In the genomic region with DNA sequence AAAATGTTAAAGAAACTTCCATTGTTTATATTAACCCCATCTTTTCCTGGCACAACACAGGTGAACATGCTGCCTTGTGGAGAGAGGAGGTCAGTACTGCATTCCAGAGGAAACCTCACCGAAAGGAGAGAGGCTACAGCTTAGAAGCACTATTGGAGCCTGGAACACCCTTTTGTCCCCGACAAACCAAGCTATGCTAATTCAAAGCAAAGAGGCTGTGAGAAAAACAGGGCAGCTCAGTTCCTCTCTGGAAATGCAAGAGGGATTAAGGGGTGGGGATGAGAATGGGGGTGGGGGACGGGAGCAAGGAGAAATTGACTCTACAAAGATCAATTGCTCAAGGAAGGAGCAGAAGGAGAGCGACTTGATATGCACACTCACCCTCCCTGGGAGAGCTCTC, we compare ENCODE assay signal across 22 mouse cellular contexts.
DNase-seq lines count a peak whose midpoint lies in the region; ATAC-seq and TF ChIP-seq lines count a peak whose summit lies in the region.
"Had no signal": no experiment of that assay in that cellular context is flagged by ENCODE, and none has a peak within 500 bp of the region (broad histone marks: within the 10 kb centered on the region; RNA-seq: fewer than 3 reads in every experiment).

No protein-coding gene starts in this region.

- DNase-seq in forebrain, embryonic 10.5 days (ENCODE audit: extremely low spot score, low spot score): no peak
- DNase-seq in midbrain, embryonic 11.5 days (ENCODE audit: low spot score, missing footprints): no peak
- DNase-seq in brain, embryonic 14.5 days (ENCODE audit: low read depth): peak; percentile 55
- no peak for DNase-seq in B cell, adult 2 months
- DNase-seq: adrenal gland, adult 2 months; adrenal gland, postnatal 10 days; adrenal gland, postnatal 25 days; cerebellum, adult 11-12 months; cerebellum, adult 2 months; cerebellum, adult 9-10 months; cerebellum, postnatal 25 days; embryo, embryonic 11 days; gastrocnemius, adult 2 months had no signal

- H3K4me3 ChIP-seq in forebrain, embryonic 10.5 days: no peak overlapping the region
- H3K4me3 ChIP-seq in forebrain, embryonic 16.5 days (replicated peaks; ENCODE audit: low read length): no peak overlapping the region
- no peak overlapping the region for H3K4me3 ChIP-seq in forebrain, embryonic 12.5 days (replicated peaks)
- H3K4me3 ChIP-seq in forebrain, embryonic 13.5 days: no peak overlapping the region
- no peak overlapping the region for H3K4me3 ChIP-seq in midbrain, embryonic 11.5 days (ENCODE audit: low read depth, low read length)
- H3K4me3 ChIP-seq in midbrain, embryonic 16.5 days (ENCODE audit: low read depth, low read length): no peak overlapping the region
- H3K4me3 ChIP-seq: embryonic facial prominence, embryonic 13.5 days; embryonic facial prominence, embryonic 15.5 days; erythroblast, embryonic 14.5 days; gastrocnemius, adult 2 months had no signal

- no peak overlapping the region for H3K9ac ChIP-seq in forebrain, embryonic 16.5 days (replicated peaks; ENCODE audit: low read depth, low read length)
- H3K9ac ChIP-seq in forebrain, embryonic 12.5 days: no peak overlapping the region
- no peak overlapping the region for H3K9ac ChIP-seq in forebrain, embryonic 13.5 days
- H3K9ac ChIP-seq in midbrain, embryonic 11.5 days (ENCODE audit: low read length): no peak overlapping the region
- H3K9ac ChIP-seq in midbrain, embryonic 16.5 days (ENCODE audit: low read depth, low read length): no peak overlapping the region
- H3K9ac ChIP-seq: embryonic facial prominence, embryonic 13.5 days; embryonic facial prominence, embryonic 15.5 days had no signal

- TF ChIP-seq POLR2A in brain, embryonic 14.5 days (IDR thresholded peaks at IDR 0.05; ENCODE audit: borderline replicate concordance, extremely low read depth, insufficient read depth, insufficient read length, poor library complexity, severe bottlenecking): no peak

- no peak for ATAC-seq in forebrain, embryonic 16.5 days
- ATAC-seq in forebrain, embryonic 12.5 days (ENCODE audit: low FRiP score): 0 out of 2 replicates have a peak, but pooled peaks have one; percentile 30
- ATAC-seq in forebrain, embryonic 13.5 days: no peak
- ATAC-seq in midbrain, embryonic 11.5 days (ENCODE audit: low FRiP score): peak; percentile 24; the same call in 1 of the 2 replicates
- ATAC-seq in midbrain, embryonic 16.5 days: no peak
- ATAC-seq: Patski had no signal

- no peaks in the 10 kb centered on the region for H3K9me3 ChIP-seq in forebrain, embryonic 10.5 days
- no peaks in the 10 kb centered on the region for H3K9me3 ChIP-seq in forebrain, embryonic 16.5 days (ENCODE audit: control insufficient read depth, low read length)
- H3K9me3 ChIP-seq in forebrain, embryonic 12.5 days: no peaks in the 10 kb centered on the region
- no peaks in the 10 kb centered on the region for H3K9me3 ChIP-seq in forebrain, embryonic 13.5 days (replicated peaks)
- H3K9me3 ChIP-seq in midbrain, embryonic 11.5 days (ENCODE audit: control insufficient read depth, low read length): no peaks in the 10 kb centered on the region
- no peaks in the 10 kb centered on the region for H3K9me3 ChIP-seq in midbrain, embryonic 16.5 days (replicated peaks; ENCODE audit: control insufficient read depth, low read length, poor library complexity, severe bottlenecking)
- H3K9me3 ChIP-seq: embryonic facial prominence, embryonic 13.5 days; embryonic facial prominence, embryonic 15.5 days; G1E had no signal

- no peak for TF ChIP-seq CTCF in brain, embryonic 14.5 days (IDR thresholded peaks at IDR 0.05; ENCODE audit: borderline replicate concordance, extremely low read depth, insufficient read depth, insufficient read length)

- H3K4me2 ChIP-seq in forebrain, embryonic 16.5 days (ENCODE audit: low read length): no peak overlapping the region
- H3K4me2 ChIP-seq in forebrain, embryonic 12.5 days: no peak overlapping the region
- H3K4me2 ChIP-seq in forebrain, embryonic 13.5 days: no peak overlapping the region
- no peak overlapping the region for H3K4me2 ChIP-seq in midbrain, embryonic 11.5 days
- no peak overlapping the region for H3K4me2 ChIP-seq in midbrain, embryonic 16.5 days (ENCODE audit: low read length)
- H3K4me2 ChIP-seq: embryonic facial prominence, embryonic 13.5 days; embryonic facial prominence, embryonic 15.5 days had no signal

- H3K4me1 ChIP-seq in forebrain, embryonic 10.5 days: peaks cover 35% of the 10 kb centered on the region
- H3K4me1 ChIP-seq in forebrain, embryonic 16.5 days (replicated peaks; ENCODE audit: control insufficient read depth, insufficient read depth, low read length): peaks cover 23% of the 10 kb centered on the region
- peaks cover 26% of the 10 kb centered on the region for H3K4me1 ChIP-seq in forebrain, embryonic 12.5 days
- H3K4me1 ChIP-seq in forebrain, embryonic 13.5 days: peaks cover 27% of the 10 kb centered on the region
- peaks cover 17% of the 10 kb centered on the region for H3K4me1 ChIP-seq in midbrain, embryonic 11.5 days (ENCODE audit: control insufficient read depth, insufficient read depth, low read length)
- no peaks in the 10 kb centered on the region for H3K4me1 ChIP-seq in midbrain, embryonic 16.5 days (ENCODE audit: control insufficient read depth, insufficient read depth, low read length)

- H3K27ac ChIP-seq in forebrain, embryonic 10.5 days: peak overlapping the region; percentile 57
- no peak overlapping the region for H3K27ac ChIP-seq in forebrain, embryonic 16.5 days (ENCODE audit: low read length)
- no peak overlapping the region for H3K27ac ChIP-seq in forebrain, embryonic 12.5 days
- H3K27ac ChIP-seq in forebrain, embryonic 13.5 days: no peak overlapping the region
- H3K27ac ChIP-seq in midbrain, embryonic 11.5 days (ENCODE audit: low read depth, low read length): no peak overlapping the region
- H3K27ac ChIP-seq in midbrain, embryonic 16.5 days (ENCODE audit: low read length): no peak overlapping the region
- H3K27ac ChIP-seq: embryonic facial prominence, embryonic 13.5 days; embryonic facial prominence, embryonic 15.5 days; gastrocnemius, adult 2 months had no signal

- 0 out of 2 replicates have a peak, but pooled peaks cover 5% of the 10 kb centered on the region for H3K27me3 ChIP-seq in forebrain, embryonic 10.5 days (ENCODE audit: poor library complexity, severe bottlenecking)
- H3K27me3 ChIP-seq in forebrain, embryonic 16.5 days (replicated peaks; ENCODE audit: control insufficient read depth, insufficient read depth, low read length): no peaks in the 10 kb centered on the region
- 0 out of 2 replicates have a peak, but pooled peaks cover 3% of the 10 kb centered on the region for H3K27me3 ChIP-seq in forebrain, embryonic 12.5 days
- 0 out of 2 replicates have a peak, but pooled peaks cover 4% of the 10 kb centered on the region for H3K27me3 ChIP-seq in forebrain, embryonic 13.5 days
- H3K27me3 ChIP-seq in midbrain, embryonic 11.5 days (ENCODE audit: control insufficient read depth, insufficient read depth, low read length): no peaks in the 10 kb centered on the region
- H3K27me3 ChIP-seq in midbrain, embryonic 16.5 days (ENCODE audit: control insufficient read depth, insufficient read depth, low read depth, low read length): peaks cover 3% of the 10 kb centered on the region
- H3K27me3 ChIP-seq: embryonic facial prominence, embryonic 13.5 days; embryonic facial prominence, embryonic 15.5 days had no signal

- no peaks in the 10 kb centered on the region for H3K36me3 ChIP-seq in forebrain, embryonic 10.5 days (replicated peaks)
- no peaks in the 10 kb centered on the region for H3K36me3 ChIP-seq in forebrain, embryonic 16.5 days (ENCODE audit: control insufficient read depth, insufficient read depth)
- H3K36me3 ChIP-seq in forebrain, embryonic 12.5 days (replicated peaks): no peaks in the 10 kb centered on the region
- no peaks in the 10 kb centered on the region for H3K36me3 ChIP-seq in forebrain, embryonic 13.5 days (ENCODE audit: poor library complexity, severe bottlenecking)
- H3K36me3 ChIP-seq in midbrain, embryonic 11.5 days (ENCODE audit: control insufficient read depth, insufficient read depth, low read length): no peaks in the 10 kb centered on the region
- H3K36me3 ChIP-seq in midbrain, embryonic 16.5 days (ENCODE audit: control insufficient read depth, insufficient read depth, low read length): no peaks in the 10 kb centered on the region
- H3K36me3 ChIP-seq: embryonic facial prominence, embryonic 13.5 days; embryonic facial prominence, embryonic 15.5 days; G1E had no signal

- 12% methylated on average over 4 of the region's 4 CpGs for WGBS in forebrain, embryonic 10.5 days
- WGBS in forebrain, embryonic 16.5 days: 9% methylated on average over 4 of the region's 4 CpGs
- WGBS in forebrain, embryonic 12.5 days: 4% methylated on average over 4 of the region's 4 CpGs
- WGBS in forebrain, embryonic 13.5 days: 7% methylated on average over 4 of the region's 4 CpGs
- WGBS in midbrain, embryonic 11.5 days: under 1% methylated on average over 4 of the region's 4 CpGs
- WGBS in midbrain, embryonic 16.5 days: 9% methylated on average over 4 of the region's 4 CpGs

Comparison
In these comparisons a context has a peak if more than half of its experiments do, and no peak if none do; other contexts are left out.
1. ATAC-seq: peak in forebrain, embryonic 12.5 days (single experiment) and midbrain, embryonic 11.5 days (single experiment); none in forebrain, embryonic 16.5 days (single experiment), forebrain, embryonic 13.5 days (single experiment) and midbrain, embryonic 16.5 days (single experiment).